Mouse (Mus musculus): ENCODE data around the gene Vav2.

Gene Vav2

DNA sequence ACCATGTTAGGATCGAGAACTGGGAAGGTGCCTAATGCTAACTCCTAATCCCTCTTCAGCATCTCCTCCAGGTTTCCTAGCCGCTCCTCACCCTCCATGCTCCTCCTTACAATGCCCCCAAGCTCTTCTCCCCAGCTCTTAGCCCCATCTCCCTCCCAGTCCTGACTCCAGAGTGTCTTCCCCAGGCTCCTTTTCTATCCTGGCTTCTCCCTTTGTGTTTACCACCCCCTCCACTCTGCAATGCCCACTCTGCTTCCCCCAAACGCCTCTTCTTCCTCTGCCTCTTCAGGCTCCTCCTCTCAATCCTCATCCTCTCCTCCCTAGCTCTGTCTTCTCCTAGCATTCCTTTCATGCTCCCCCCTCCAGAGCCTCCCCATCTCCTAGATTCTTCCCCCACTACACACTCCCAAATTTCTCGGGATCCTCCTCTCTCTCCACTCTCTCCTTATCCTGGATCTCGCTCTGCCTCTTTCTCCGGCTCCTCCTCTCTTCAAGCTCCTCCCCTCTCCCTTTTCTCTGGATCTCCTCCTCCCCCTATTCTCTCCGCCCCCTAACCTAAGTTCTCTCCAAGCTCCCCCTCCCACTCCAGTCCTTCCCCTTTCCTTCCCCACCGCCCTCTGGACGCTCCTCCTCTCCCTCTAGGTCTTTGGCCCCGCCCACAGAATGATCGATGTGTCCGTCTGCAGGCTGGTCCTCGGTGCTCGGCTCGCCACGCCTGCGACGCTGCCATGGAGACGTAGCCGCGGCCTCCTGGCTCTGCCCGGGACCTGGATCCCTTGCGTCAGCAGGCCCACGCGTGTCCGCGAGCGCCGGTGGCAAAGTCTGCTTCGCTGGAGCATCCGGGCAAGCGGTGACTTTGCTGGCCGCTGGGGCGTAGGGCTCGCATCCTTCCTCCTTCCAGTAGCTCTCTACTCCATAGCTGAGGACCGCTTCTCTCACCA lies 15.2 kb upstream of the Vav2 start, which contains the start of gene Brd3os:
Brd3os (plus strand) TSS at position 558 of the 941 bp plus-strand sequence.
- DNase-seq = peak; percentile 99

- peak; percentile 42 for DNase-seq
Measured at GRCm38 (mm10) chr2:27438281-27438680, 11.4 kb upstream of the Vav2 start.

DNA sequence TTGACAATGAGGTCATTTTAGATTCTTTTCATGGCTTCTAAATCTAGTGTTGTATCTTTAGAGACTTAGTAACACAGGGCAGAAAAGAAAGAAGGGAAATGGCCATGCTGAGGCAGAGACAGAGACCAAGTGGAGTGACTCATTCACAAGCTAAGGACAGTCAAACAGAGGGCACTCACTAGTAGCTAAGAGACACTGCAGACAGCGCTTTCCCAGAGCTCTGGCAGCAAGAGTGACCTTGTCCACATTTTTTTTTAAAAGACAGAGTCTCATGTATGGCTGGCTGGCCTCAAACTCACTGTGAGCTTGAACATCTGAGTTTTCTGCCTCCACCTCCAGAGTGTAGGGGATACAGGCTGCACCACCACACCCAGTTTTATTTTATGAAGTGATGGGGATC lies 11.0 kb upstream of the Vav2 start:
- DNase-seq = no peak

DNA sequence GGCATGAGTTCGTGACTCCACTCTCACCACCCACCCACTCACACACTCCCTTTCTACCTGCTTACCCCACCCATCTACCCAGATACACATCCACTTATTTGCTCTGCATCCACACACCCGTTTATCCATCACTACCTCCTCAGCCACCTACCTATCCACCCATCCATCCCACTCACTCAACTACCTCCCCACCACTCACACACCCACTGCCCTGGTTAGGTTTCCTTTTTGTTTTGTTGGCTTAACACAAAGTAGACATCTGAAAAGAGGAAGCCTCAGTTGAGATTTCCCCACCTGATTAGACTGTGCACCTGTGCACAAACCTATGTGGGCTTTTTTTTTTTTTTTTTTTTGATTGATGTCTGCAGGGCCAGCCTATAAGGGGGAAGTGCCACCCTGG lies 5.8 kb upstream of the Vav2 start:
- DNase-seq = no peak

GRCm38 (mm10) chr2:27430621-27431020 lies 3.8 kb upstream of the Vav2 start:
- DNase-seq = no peak

GRCm38 (mm10) chr2:27428071-27428470 lies 1.2 kb upstream of the Vav2 start:
- peak; percentile 89 for DNase-seq

DNA sequence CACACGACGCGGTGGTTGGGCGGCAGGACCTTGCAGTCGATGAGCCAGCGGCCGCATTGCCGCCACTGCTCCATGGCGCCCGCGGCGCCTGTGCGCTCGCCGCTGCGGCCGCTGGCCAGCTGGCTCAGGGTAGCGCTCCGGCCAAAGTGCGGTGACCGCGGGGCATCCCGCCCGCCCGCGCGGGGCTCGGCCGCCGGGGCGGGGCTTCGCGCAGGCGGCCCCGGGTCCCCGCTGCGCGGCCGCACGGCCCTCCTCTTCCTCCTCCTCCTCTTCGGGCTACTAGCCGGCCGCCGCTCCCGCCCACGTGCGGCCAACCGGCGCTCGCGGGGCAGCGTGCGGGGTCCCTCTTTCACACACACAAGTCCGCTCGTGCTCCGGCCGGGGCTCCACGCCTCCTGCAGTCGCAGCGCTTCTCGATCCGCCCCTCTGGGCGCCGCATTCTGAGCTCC lies 403 bp downstream of the Vav2 start:
- no peak for DNase-seq

GRCm38 (mm10) chr2:27425751-27426405 lies 955 bp downstream of the Vav2 start:
- DNase-seq = peak; percentile 59

DNA sequence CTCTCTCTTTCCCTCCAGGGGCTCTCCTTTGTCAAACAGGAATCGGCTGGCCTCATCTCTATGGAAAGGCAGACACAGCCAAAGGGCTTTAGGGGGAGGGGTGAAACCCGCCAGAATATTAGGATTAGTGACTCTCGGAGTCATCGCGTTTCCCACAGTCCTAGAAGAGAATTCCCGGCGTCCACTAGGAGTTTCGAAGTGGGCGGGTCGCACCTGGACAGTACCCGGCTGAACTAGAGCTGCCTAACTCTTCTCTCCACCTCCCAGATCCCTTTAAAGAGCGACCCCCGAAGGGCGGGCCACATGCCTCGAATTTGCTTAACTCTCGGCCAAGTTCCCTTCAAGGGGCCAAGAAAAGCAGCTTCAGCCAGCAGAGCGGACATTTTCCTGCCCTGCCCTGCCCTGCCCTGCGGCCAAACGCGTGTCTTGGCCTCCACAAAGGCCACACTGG lies 1.6 kb downstream of the Vav2 start:
- peak; percentile 61 for DNase-seq

DNA sequence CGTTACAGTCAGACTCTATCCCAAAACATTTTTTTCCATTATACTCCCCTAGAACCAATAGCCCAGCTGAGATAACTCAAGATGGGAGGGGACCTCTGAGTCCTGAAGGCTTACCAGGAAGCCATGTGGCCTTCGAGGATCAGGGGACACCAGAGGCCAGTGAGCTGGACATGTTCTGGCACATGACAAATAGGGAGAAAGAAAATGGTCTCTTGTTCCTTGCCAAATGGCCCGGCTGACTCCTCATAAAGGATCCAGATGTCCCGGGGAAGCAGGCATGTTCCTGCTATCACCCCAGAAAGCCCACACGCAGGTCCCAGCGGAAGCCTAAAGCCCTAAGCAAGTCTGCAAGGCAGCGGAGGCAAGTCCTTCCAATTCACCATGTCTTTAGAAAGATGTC lies 3.2 kb downstream of the Vav2 start:
- no peak for DNase-seq

DNA sequence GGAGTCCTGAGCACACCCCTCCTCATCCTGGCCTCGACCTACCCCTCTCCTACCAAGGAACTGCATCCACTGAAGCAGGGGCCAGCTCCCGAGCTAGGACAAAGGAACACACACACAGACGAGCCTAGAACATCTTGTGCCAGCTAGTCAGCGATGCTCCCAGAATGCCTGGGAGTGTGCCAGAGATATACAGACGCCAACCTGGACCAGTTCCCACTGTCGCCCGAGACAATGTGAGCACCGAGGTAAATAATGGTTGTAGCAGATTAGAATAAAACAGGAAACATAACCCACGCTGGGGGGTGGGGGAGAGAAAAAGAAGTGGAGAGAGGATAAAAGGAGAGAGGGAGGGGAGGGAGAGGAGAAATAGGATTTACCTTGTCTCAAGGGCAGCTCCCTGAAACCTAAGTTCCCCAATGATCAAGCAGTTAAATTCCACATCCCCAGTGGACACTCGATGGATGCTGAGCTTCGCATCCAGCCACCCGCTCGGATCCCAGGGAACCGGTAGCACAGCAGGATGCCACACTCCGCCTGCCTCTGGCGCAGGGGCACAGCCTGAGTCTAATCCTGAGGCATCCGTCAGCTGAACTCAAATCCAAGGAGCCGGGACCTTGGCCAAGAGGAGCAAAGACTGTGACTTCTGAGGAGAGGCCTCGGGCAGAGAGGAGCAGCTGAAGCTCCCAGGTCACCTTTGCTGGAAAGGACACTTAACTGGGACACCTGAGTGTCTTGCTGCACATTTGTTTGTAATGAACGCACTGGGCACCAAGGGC lies 5.4 kb downstream of the Vav2 start:
- DNase-seq = peak; percentile 81

DNA sequence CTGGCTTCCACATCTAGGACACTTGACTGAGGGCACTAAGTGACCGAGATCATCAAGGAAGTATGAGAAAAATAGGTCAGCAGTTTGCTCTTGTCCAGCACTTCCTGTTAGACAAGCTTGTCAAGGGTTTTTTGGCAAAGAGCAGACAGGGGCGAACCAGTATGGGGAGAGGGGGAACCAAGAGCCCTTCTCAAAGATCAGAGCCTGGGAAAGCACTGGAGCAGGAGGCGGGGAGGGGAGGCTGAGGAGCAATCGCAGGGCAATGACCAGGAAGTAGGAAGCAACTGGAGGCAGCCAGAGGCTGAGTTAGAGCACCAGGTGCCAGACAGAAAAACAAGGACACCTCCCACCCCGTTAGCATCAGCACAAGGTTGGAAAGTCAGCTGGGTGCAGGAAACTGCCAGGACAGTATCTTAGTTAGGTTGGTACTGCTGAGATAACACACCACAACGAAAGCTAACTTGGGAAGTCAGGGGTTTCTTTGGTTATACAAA lies 8.2 kb downstream of the Vav2 start:
- peak; percentile 79 for DNase-seq

DNA sequence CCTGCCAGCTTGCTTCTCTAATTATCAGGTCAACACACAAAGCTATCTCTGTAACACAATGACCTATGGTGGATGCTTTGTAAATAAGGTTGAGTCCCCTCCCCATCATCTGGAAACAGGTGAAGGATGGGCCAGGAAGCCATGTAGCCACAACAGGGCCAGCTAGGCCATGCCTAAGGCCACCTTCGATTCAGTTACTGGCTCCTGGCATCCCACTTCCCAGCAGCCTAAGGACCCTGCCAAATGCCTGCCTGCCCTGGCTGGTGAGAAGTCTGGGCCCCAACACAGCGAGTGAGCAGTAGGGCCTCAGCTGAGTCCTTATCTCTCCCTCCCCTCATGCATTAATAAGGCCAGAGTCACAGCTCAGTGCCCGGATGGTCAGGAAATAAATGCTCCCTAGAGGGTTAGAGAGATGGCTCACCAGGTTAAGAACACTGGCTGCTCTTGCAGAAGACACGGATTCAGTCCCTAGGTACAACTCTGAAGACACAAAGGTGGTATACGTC lies 9.1 kb downstream of the Vav2 start:
- no peak for DNase-seq

GRCm38 (mm10) chr2:27416425-27416824 lies 10.4 kb downstream of the Vav2 start:
- no peak for DNase-seq

DNA sequence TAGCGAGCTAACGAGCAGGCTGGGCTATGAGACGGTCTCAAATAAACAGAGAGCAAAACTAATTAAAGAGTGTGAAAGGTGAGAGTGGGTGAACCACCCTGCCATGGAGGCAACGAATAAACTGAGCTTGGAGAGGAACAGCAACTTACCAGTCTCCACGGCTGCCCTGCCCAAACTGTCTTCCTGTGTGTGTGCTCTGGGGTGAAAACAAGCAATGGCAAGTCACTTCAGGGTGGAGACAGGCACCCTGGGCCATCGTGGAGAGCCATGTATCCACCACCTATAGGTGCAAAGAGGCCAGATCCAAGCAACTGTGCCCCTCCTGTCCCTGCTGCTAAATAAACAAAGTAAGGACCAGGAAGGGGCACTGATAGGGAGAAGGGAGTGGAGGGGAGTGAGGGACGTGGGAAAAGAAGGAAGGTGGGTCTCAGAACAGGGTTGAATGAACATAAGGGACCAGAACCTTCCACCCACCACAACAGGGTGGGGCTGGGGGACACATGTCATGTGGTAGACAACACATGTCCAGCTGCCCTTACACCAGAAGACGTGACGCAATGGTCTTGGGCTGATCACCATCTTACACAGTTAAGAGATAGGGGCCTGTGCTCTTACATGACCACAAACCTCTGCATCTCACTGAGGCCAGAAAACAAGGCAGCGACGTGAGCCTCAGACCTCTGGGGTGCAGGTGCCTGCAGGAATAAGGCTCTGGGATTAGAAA lies 11.6 kb downstream of the Vav2 start:
- DNase-seq = no peak

DNA sequence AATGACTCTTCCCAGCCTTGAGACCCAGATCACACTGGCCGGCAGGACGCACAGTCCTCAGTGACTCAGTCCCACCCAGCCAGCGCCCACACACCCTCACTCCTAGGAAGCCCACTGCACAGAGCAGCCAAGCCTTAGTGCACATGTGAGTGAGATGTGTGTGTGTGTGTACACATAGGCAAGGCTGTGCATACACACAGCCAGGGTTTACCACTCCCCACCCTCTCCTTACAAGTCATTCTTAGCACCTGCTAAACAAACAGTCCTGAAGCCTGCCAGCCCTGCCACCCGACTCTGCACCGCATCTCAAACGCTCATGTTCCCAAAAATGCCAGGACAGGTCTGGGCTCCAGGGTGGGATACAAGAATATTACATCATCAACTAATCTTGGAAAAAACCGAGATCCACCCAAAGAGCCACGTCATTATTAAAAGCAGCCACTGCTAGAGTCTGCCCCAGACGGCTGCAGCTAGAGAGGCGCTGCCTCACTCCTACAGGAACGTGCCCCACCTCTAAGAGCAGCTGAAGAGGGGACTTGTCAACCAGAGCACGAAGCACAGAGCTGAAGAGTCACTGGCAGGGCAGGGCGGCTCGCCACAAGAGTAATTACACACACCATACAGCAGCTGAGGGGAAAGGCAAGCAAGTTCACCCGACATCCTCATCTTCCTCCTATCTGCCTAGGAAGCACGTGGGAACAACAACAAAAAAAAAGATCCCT lies 12.7 kb downstream of the Vav2 start:
- peak; percentile 72 for DNase-seq

- DNase-seq = no peak
Measured at GRCm38 (mm10) chr2:27413582-27413935, 13.3 kb downstream of the Vav2 start.

- DNase-seq = no peak
Measured at GRCm38 (mm10) chr2:27412245-27412800, 14.5 kb downstream of the Vav2 start.

DNA sequence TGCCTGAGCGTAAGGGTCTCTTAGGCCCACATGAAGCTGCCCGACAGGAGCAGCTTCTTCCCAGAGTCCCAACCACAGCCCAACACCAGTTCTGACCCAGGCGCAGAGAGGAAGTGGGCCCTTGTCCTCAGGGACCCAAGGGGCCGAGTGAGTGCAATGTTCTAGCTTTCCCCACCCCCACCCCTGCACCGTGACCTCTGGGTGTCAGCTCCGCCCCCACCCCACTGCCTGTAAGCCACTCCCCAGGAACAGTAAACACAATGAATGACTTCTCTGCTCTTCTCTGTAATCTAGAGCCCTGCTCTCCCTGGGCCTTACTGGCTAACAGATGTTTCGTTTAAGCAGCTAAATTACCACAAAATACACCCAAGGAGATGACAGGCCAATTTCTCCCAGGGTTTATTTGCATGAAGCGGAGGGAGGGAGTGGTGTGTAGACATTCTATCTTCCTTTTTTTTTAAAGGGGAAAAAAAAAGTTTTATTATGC lies 15.1 kb downstream of the Vav2 start:
- DNase-seq = peak; percentile 73

- DNase-seq = no peak
Measured at GRCm38 (mm10) chr2:27410518-27411140, 16.2 kb downstream of the Vav2 start.

Data from lung, postnatal 10 days (tissue).